Mouse (Mus musculus) MEL (cell line): ENCODE measurements around the gene Stx17.

Experiments
- CHD1 ChIP-seq: IDR thresholded peaks from 2 replicates; pipeline ENCODE4 v1.6.1; 2012; ENCODE audit warnings: low read depth, mild to moderate bottlenecking, inconsistent platforms, low read length, improper control_type of control experiment
- KAT2A ChIP-seq: conservative IDR thresholded peaks from 2 replicates; pipeline ENCODE4 v1.6.1; 2012; ENCODE audit warnings: low read depth, low read length, improper control_type of control experiment, inconsistent platforms
- POLR2A ChIP-seq, 2 experiments: IDR thresholded peaks; 2 replicates each; pipeline ENCODE4 v1.6.1; 2011 to 2012; ENCODE audit warnings: low read length in 2 of 2, mild to moderate bottlenecking in 2 of 2, control low read depth in 1 of 2, improper control_type of control experiment in 1 of 2, low read depth in 1 of 2, moderate library complexity in 1 of 2; ENCODE audit not compliant: control insufficient read depth in 1 of 2, insufficient read depth in 1 of 2, poor library complexity in 1 of 2

DNA sequence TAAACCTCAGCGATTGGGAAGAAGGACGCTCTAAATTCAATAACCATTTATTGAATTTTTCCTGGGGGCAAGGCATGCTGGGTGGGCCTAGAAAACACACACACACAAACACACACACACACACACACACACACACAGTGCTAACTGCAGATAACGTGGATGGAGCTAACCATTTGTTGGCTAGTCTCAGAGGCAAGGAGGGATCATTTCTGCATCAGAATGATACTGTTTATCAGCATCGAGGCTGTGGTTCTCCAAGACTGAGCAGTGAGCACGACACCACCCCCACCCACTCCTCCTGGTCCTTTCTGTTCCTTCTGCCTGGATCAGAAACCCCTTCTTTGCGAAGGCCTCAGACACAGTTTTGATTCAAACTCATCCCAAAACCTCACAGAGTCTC, 38.1 kb upstream of the Stx17 start:
- TF ChIP-seq KAT2A (no peak), POLR2A (IDR thresholded peaks at IDR 0.05; ENCODE audit: control insufficient read depth in 1 of 2, insufficient read depth in 1 of 2, low read depth in 1 of 2, low read length in 2 of 2, poor library complexity in 1 of 2) (no peak), CHD1 (no peak)
